Mouse (Mus musculus) embryonic facial prominence, embryonic 14.5 days (tissue): Measurements from ENCODE around the gene Ndufb7. TPM values are rescaled to one million over a fixed set of nuclear protein-coding genes. Genes with fewer than 3 reads are reported as not detected.
"Not testable (repeated sequence)": the region's sequence is repeated elsewhere in the genome, so short reads cannot be mapped to it uniquely, and the experiment has no call there.

Experiments
- ATAC-seq: fragments of 200-750 bp; cut with Nextera tagmentation; 2 replicates; pipeline ENCODE4 v1.8.0; 2017; ENCODE audit warnings: low read depth, moderate number of reproducible peaks, moderate TSS enrichment
- DNase-seq: peaks from one replicate; pipeline ENCODE4 v3.0.0-alpha.2; 2015; ENCODE audit warnings: low spot score
- H3K27ac ChIP-seq: fragments of 300-500 bp; sonication (generic); replicated peaks from 2 replicates; pipeline ENCODE4 v1.5.1; 2014; ENCODE audit warnings: low read depth, mild to moderate bottlenecking, low read length, moderate library complexity
- H3K27me3 ChIP-seq: fragments of 300-500 bp; sonication (generic); replicated peaks from 2 replicates; pipeline ENCODE4 v1.6.1; 2014; ENCODE audit warnings: low read length; ENCODE audit not compliant: control insufficient read depth, insufficient read depth
- H3K36me3 ChIP-seq: fragments of 300-500 bp; sonication (generic); 2 replicates; pipeline ENCODE4 v1.6.1; 2014; ENCODE audit warnings: low read length, mixed read lengths; ENCODE audit not compliant: control insufficient read depth, insufficient read depth
- H3K4me1 ChIP-seq: fragments of 300-500 bp; sonication (generic); 2 replicates; pipeline ENCODE4 v1.6.1; 2014; ENCODE audit warnings: antibody characterized with exemption, low read length; ENCODE audit not compliant: control insufficient read depth, insufficient read depth
- H3K4me2 ChIP-seq: fragments of 300-500 bp; sonication (generic); 2 replicates; pipeline ENCODE4 v1.6.1; 2014; ENCODE audit warnings: low read depth, mild to moderate bottlenecking, low read length, moderate library complexity, mixed read lengths
- H3K4me3 ChIP-seq: fragments of 300-500 bp; sonication (generic); 2 replicates; pipeline ENCODE4 v1.5.1; 2014; ENCODE audit warnings: low read depth, mild to moderate bottlenecking, low read length
- H3K9ac ChIP-seq: fragments of 300-500 bp; sonication (generic); 2 replicates; pipeline ENCODE4 v1.6.1; 2014; ENCODE audit warnings: low read depth, mild to moderate bottlenecking, low read length, moderate library complexity, mixed read lengths
- H3K9me3 ChIP-seq: fragments of 300-500 bp; sonication (generic); 2 replicates; pipeline ENCODE4 v1.6.1; 2016; ENCODE audit warnings: low read length; ENCODE audit not compliant: control insufficient read depth
- WGBS: fragments of 180-500 bp; shearing (Covaris S2); extraction: QIAGEN DNeasy Blood & Tissue Kit; methylation state at CpG from one replicate; pipeline ENCODE4 v1.1.7; 2014; 5-methylcytosine and 5-hydroxymethylcytosine counted together
- polyA plus RNA-seq: library from polyadenylated mRNA; unstranded; fragments of >200 nt; fragmentation: Nextera tagmentation; extraction: Ambion mirVana; gene quantifications from 2 replicates; pipeline ENCODE4 v1.2.1, GENCODE M21; 2014

Gene Ndufb7
- polyA plus RNA-seq, 1 experiment from 2014 or later = 324 TPM

- Histone ChIP-seq H3K4me3 (no peak overlapping the region; the same call in 1 of the 2 replicates), H3K9ac (no peak overlapping the region), H3K36me3 (peaks cover 14% of the 10 kb centered on the region), H3K27ac (no peak overlapping the region), H3K4me2 (peak overlapping the region; percentile 74; the same call in 1 of the 2 replicates), H3K4me1 (no peaks in the 10 kb centered on the region; the same call in none of the 2 replicates), H3K27me3 (no peaks in the 10 kb centered on the region), H3K9me3 (no peaks in the 10 kb centered on the region)
- no peak for DNase-seq
- ATAC-seq = no peak
- WGBS = 75% methylated on average over 9 of the region's 9 CpGs
These were observed 618 bp upstream of the Ndufb7 start for GRCm38 (mm10) chr8:83565731-83566375.

DNA sequence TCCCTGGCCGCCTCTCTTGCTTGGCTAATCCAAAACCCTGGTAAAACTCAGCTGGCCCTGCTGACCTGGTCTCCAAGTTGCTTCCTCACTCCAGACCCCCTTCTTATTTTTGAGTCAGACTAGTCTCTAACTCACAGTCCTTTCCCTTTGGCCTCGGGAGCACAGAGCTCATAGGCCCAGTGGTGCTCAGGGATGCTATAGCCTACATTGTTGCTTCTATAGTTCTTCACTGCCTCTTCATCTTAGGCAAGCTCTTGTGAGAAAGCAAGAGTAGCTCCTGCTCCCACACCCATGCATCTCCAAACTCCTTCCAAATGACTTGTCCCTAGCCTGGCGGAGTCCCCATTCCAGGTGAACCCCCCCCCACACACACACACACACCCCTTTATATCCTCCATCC is 1.2 kb downstream of the Ndufb7 start:
- H3K4me3 ChIP-seq = peak overlapping the region; percentile 66
- peak overlapping the region; percentile 74 for H3K4me2 ChIP-seq
- H3K27me3 ChIP-seq = no peaks in the 10 kb centered on the region
- H3K9ac ChIP-seq = peak overlapping the region; percentile 78
- H3K27ac ChIP-seq = no peak overlapping the region
- ATAC-seq = no peak
- peaks cover 32% of the 10 kb centered on the region for H3K36me3 ChIP-seq
- no peaks in the 10 kb centered on the region; the same call in none of the 2 replicates for H3K4me1 ChIP-seq
- DNase-seq = no peak
- 50% methylated on average over 3 of the region's 3 CpGs for WGBS
- H3K9me3 ChIP-seq = no peaks in the 10 kb centered on the region

- Histone ChIP-seq H3K27me3 (no peaks in the 10 kb centered on the region), H3K4me1 (no peaks in the 10 kb centered on the region; the same call in none of the 2 replicates), H3K4me3 (no peak overlapping the region), H3K27ac (no peak overlapping the region), H3K9ac (peak overlapping the region; percentile 78), H3K9me3 (no peaks in the 10 kb centered on the region), H3K36me3 (peaks cover 37% of the 10 kb centered on the region), H3K4me2 (no peak overlapping the region; the same call in 1 of the 2 replicates)
- no peak for ATAC-seq
- WGBS = 61% methylated on average over 5 of the region's 5 CpGs
- no peak for DNase-seq
These were observed 1.7 kb downstream of the Ndufb7 start for GRCm38 (mm10) chr8:83568128-83568527.

- 74% methylated on average over 5 of the region's 5 CpGs for WGBS
- Histone ChIP-seq H3K9ac (no peak overlapping the region; the same call in 1 of the 2 replicates), H3K27me3 (no peaks in the 10 kb centered on the region), H3K9me3 (no peaks in the 10 kb centered on the region), H3K27ac (no peak overlapping the region), H3K36me3 (peaks cover 43% of the 10 kb centered on the region), H3K4me1 (no peaks in the 10 kb centered on the region; the same call in none of the 2 replicates), H3K4me2 (no peak overlapping the region), H3K4me3 (no peak overlapping the region)
- DNase-seq (no peak), ATAC-seq (no peak)
These were observed 2.3 kb downstream of the Ndufb7 start for GRCm38 (mm10) chr8:83568755-83569154.

DNA sequence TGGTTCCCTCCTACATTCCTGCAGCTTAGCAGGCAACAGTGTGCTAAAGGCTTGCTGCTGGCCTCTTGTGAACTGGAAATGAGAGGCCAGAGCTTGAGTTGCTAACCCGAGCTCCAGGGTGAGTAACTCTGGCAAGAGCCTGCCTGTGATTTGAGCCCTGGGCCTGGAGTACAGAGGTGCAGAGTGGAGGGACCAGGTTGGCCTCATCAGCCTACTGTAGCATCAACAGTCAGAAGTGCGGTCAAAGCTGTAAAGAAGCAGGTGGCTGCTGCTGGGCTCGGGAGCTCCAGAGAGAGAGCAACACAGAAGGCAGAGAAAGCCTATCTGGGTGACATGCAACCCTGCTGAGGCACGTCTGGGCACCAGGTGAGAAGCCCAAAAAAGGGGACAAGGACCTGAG is 2.7 kb downstream of the Ndufb7 start:
- no peak overlapping the region for H3K4me2 ChIP-seq
- H3K4me3 ChIP-seq = no peak overlapping the region
- no peak overlapping the region for H3K27ac ChIP-seq
- no peak for DNase-seq
- no peaks in the 10 kb centered on the region for H3K9me3 ChIP-seq
- no peak for ATAC-seq
- H3K9ac ChIP-seq = no peak overlapping the region; the same call in 1 of the 2 replicates
- no peaks in the 10 kb centered on the region; the same call in none of the 2 replicates for H3K4me1 ChIP-seq
- no peaks in the 10 kb centered on the region for H3K27me3 ChIP-seq
- WGBS = 74% methylated on average over 4 of the region's 4 CpGs
- peaks cover 47% of the 10 kb centered on the region for H3K36me3 ChIP-seq

DNA sequence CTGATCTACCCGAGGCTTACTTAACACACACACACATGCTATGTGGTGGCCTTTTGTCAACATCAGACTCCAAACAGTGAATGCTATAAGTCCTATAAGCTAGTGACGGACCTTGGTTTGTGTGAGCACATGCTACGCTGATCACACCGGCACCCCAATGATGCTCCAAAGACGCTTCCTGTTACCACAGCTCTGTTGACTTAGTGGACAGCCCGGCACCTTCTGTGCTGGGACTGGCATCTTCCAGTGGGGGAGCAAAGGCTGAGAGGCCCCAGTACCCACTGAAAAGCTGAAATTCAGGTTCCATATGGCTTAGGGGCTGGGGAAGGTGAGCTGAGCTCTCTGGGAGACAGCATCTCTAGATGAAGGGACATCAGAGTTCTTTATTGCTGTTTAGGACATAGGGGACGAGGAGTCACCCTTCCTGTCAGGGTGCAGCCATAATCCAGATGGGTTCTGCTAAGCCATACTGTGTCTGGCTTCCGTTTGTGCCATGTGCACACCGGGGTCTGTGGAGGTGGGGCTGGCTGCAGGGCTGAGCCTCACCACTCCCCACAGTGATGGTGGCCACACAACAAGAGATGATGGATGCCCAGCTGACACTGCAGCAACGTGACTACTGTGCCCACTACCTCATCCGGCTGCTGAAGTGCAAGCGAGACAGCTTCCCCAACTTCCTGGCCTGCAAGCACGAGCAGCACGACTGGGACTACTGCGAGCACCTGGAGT is 4.0 kb downstream of the Ndufb7 start:
- 86% methylated on average over 13 of the region's 15 CpGs for WGBS
- Histone ChIP-seq H3K4me1 (peaks cover under 1% of the 10 kb centered on the region), H3K9ac (no peak overlapping the region), H3K4me2 (no peak overlapping the region), H3K27ac (no peak overlapping the region), H3K9me3 (no peaks in the 10 kb centered on the region), H3K4me3 (no peak overlapping the region), H3K27me3 (no peaks in the 10 kb centered on the region), H3K36me3 (peaks cover 49% of the 10 kb centered on the region)
- DNase-seq (no peak), ATAC-seq (no peak)

- H3K36me3 ChIP-seq = peaks cover 49% of the 10 kb centered on the region
- H3K27me3 ChIP-seq, H3K4me2 ChIP-seq, H3K27ac ChIP-seq, H3K9me3 ChIP-seq, H3K9ac ChIP-seq, H3K4me3 ChIP-seq, ATAC-seq, H3K4me1 ChIP-seq, DNase-seq: not testable (repeated sequence)
- WGBS = 93% methylated on average over 3 of the region's 7 CpGs
These were observed 4.5 kb downstream of the Ndufb7 start for GRCm38 (mm10) chr8:83571001-83571340.

DNA sequence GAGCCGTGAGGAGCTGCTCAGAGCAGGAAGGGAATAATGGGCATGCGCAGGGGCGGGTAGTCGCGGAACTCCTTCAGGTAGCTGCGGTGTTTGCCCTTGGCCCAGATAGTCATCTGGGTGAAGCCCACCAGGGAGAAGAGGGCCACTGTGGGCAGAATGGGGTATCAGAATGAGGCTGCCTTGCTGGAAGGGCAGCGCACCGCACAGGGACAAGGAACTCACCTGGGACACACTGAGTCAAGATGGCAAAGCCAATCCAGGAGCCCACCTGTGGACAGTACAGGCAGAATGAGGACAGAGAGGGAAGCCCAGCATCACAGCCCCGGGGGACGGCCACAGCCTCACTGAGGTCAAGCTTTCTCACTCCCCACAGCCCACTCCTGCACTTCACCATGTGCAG is 5.3 kb downstream of the Ndufb7 start:
- Histone ChIP-seq H3K36me3 (peaks cover 49% of the 10 kb centered on the region), H3K4me3 (no peak overlapping the region), H3K27me3 (no peaks in the 10 kb centered on the region), H3K9ac (no peak overlapping the region), H3K4me1 (peaks cover 10% of the 10 kb centered on the region), H3K4me2 (no peak overlapping the region), H3K9me3 (no peaks in the 10 kb centered on the region), H3K27ac (no peak overlapping the region)
- DNase-seq (no peak), ATAC-seq (no peak)
- 94% methylated on average over 8 of the region's 10 CpGs for WGBS
